Mouse (Mus musculus) spleen, adult 2 months (tissue): ENCODE measurements at regions not wholly inside any gene's neighbourhood (a gene's known extent, or its start where the extent isn't known, plus 50 kb on each side); places are given as distances from the start of the nearest gene placed in this dataset.

Experiments
- DNase-seq, 2 experiments: peaks; one replicate each; pipeline versions ENCODE4 v3.0.0 to v3.0.0-alpha.2; 2012 to 2021; ENCODE audit warnings: low spot score in 2 of 2, low read depth in 1 of 2
- H3K27ac ChIP-seq: fragments of 200-500 bp; 2 replicates; pipeline ENCODE4 v1.5.1; 2012; ENCODE audit warnings: low read length, inconsistent platforms; ENCODE audit not compliant: insufficient read depth
- H3K27me3 ChIP-seq: fragments of 200-500 bp; 2 replicates; pipeline ENCODE4 v1.6.1; 2012; ENCODE audit warnings: mild to moderate bottlenecking, moderate library complexity, low read length, inconsistent platforms; ENCODE audit not compliant: control insufficient read depth, insufficient read depth
- H3K36me3 ChIP-seq: fragments of 200-500 bp; 2 replicates; pipeline ENCODE4 v1.6.1; 2012; ENCODE audit warnings: mild to moderate bottlenecking, low read length, inconsistent platforms; ENCODE audit not compliant: control insufficient read depth, insufficient read depth
- H3K4me1 ChIP-seq: fragments of 200-500 bp; 2 replicates; pipeline ENCODE4 v1.6.1; 2011; ENCODE audit warnings: inconsistent platforms; ENCODE audit not compliant: control insufficient read depth, insufficient read depth, insufficient read length
- H3K4me3 ChIP-seq: fragments of 200-500 bp; 2 replicates; pipeline ENCODE4 v1.5.1; 2011; ENCODE audit warnings: mild to moderate bottlenecking, inconsistent platforms; ENCODE audit not compliant: insufficient read depth, insufficient read length; ENCODE audit errors: extremely low read depth
- CTCF ChIP-seq: fragments of 200-500 bp; IDR thresholded peaks from 2 replicates; pipeline ENCODE4 v1.5.1; 2011; ENCODE audit warnings: mild to moderate bottlenecking, inconsistent platforms; ENCODE audit not compliant: insufficient read depth, insufficient read length, insufficient replicate concordance; ENCODE audit errors: extremely low read depth
- POLR2A ChIP-seq: fragments of 200-500 bp; IDR thresholded peaks from 2 replicates; pipeline ENCODE4 v1.6.1; 2011; ENCODE audit warnings: low read depth, low read length, inconsistent platforms
- WGBS: fragments of 180-500 bp; shearing (Covaris S2); methylation state at CpG from one replicate; pipeline ENCODE4 v1.1.7; 2018; 5-methylcytosine and 5-hydroxymethylcytosine counted together

- Histone ChIP-seq H3K4me1 (no peaks in the 10 kb centered on the region), H3K27me3 (no peaks in the 10 kb centered on the region; the same call in 1 of the 2 replicates), H3K27ac (no peak overlapping the region), H3K36me3 (no peaks in the 10 kb centered on the region), H3K4me3 (no peak overlapping the region)
- DNase-seq = no peak
- 89% methylated on average over 11 of the region's 11 CpGs for WGBS
- no peak for TF ChIP-seq CTCF
- no peak for TF ChIP-seq POLR2A
Measured at GRCm38 (mm10) chr17:47317651-47318050, 51.0 kb upstream of the Mrps10 start.

DNA sequence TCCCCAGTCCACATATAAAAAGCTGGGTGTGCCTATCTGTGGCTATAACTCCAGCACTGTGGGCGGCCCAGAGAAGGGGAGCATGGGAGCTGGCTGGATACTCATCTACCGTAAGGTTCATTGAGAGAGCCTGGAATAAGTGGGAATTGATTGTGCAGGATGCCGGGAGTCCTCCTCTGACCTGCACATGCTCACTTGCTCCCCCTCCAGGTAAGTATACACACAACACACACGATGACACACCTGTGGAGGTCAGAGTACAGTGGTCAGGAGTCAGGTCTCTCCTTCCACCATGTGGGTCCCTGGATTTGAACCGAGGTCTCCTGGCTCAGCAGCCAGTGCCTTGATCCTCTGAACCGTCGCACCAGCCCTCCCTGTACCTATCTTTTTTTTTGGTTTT lies 55.5 kb upstream of the Mrps10 start:
- 94% methylated on average over 7 of the region's 7 CpGs for WGBS
- DNase-seq = no peak
- no peak for TF ChIP-seq POLR2A
- Histone ChIP-seq H3K4me3 (no peak overlapping the region), H3K27ac (no peak overlapping the region), H3K27me3 (no peaks in the 10 kb centered on the region), H3K4me1 (no peaks in the 10 kb centered on the region), H3K36me3 (no peaks in the 10 kb centered on the region)

DNA sequence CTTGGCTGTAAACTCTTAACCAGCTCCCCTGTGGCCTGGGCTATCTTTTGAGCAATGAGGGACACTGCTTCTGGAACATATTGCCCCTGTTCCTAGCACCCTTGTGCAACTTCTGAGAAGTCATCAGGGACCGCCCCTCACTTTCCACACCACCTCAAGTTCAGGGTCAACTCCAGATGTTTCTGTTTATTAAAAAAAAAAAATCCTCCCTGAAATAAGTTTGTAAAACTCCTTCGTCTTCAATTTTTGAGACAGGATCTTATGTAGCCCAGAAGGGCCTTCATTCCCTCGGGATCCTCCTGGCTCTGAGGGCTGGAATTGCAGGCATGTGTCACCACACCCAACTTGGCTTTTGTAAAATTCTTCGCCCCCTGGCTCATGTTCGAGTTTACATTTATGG lies 57.4 kb upstream of the Mrps10 start:
- TF ChIP-seq CTCF (no peak), POLR2A (no peak)
- no peak for DNase-seq
- Histone ChIP-seq H3K4me1 (no peaks in the 10 kb centered on the region), H3K36me3 (no peaks in the 10 kb centered on the region), H3K27ac (no peak overlapping the region), H3K4me3 (no peak overlapping the region), H3K27me3 (no peaks in the 10 kb centered on the region)
- WGBS = 88% methylated on average over 5 of the region's 5 CpGs

DNA sequence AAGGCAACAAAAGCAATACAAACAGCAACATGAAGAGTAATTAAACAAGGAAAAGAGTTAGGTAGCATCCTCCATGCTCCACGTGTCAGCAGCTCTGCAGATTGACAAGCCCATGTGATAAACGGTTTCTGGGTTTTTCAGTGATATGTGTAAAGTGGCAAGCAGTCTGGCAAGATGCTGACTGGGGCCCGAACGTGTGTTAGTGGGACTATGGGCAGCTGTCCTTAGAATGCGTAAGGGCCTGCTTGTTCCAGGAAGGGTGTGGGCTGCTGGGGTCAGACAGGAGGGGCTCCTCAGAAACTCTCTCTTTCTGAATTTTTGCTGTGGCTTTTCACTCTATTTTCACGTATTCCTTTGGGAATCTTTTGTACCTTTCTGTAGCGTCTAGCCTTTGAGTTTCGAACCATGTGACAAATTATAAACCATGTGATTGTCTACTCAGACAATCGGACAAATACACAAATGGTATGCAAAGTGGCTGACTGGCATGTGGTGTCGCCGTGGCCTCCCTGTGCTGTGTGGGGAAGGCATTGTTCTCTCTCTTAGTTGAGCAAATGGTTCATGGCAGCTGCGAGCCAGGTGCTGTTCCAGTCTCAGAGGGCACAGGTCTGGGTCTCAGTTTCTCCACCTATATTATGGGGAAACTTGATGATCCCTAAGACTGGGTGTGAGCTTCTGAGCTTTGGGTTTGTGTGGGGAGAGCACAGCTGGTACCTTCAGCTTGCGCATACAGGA lies 62.5 kb upstream of the Mrps10 start:
- WGBS = 88% methylated on average over 13 of the region's 13 CpGs
- Histone ChIP-seq H3K4me1 (no peaks in the 10 kb centered on the region), H3K36me3 (no peaks in the 10 kb centered on the region), H3K27ac (no peak overlapping the region), H3K4me3 (no peak overlapping the region), H3K27me3 (no peaks in the 10 kb centered on the region)
- no peak for TF ChIP-seq POLR2A
- TF ChIP-seq CTCF = no peak
- no peak for DNase-seq

- WGBS = 83% methylated on average over 8 of the region's 8 CpGs
- H3K27ac ChIP-seq = no peak overlapping the region
Measured at GRCm38 (mm10) chr17:47304463-47305199, 64.1 kb upstream of the Mrps10 start.

DNA sequence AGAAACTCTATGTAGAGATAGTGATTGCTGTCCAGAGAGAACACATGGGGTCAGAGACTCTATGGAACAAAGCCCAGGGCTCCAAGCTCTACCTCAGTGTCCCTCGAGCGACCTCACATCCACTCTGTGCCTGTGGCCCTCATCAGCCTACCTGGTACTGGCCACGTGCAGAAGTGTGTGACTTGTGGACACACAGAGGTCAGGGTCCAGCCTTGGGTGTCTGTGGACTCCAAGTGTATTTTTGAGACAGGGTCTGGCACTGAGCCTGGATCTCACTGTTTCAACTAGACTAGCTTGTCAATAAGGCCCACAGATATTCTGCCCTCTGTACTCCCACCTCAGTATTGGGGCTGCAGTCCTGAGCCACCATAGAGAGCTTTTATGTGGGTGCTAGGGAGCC lies 65.1 kb upstream of the Mrps10 start:
- no peak for DNase-seq
- WGBS = 95% methylated on average over 3 of the region's 3 CpGs
- Histone ChIP-seq H3K36me3 (no peaks in the 10 kb centered on the region), H3K4me1 (no peaks in the 10 kb centered on the region), H3K4me3 (no peak overlapping the region), H3K27ac (no peak overlapping the region), H3K27me3 (no peaks in the 10 kb centered on the region)
- TF ChIP-seq POLR2A = no peak

More at GRCm38 (mm10) chr17:47304463-47305199, 64.1 kb upstream of the Mrps10 start:
- Histone ChIP-seq H3K4me3 (no peak overlapping the region), H3K36me3 (no peaks in the 10 kb centered on the region), H3K27me3 (no peaks in the 10 kb centered on the region), H3K4me1 (no peaks in the 10 kb centered on the region)
- DNase-seq = no peak
- no peak for TF ChIP-seq CTCF
- TF ChIP-seq POLR2A = no peak

DNA sequence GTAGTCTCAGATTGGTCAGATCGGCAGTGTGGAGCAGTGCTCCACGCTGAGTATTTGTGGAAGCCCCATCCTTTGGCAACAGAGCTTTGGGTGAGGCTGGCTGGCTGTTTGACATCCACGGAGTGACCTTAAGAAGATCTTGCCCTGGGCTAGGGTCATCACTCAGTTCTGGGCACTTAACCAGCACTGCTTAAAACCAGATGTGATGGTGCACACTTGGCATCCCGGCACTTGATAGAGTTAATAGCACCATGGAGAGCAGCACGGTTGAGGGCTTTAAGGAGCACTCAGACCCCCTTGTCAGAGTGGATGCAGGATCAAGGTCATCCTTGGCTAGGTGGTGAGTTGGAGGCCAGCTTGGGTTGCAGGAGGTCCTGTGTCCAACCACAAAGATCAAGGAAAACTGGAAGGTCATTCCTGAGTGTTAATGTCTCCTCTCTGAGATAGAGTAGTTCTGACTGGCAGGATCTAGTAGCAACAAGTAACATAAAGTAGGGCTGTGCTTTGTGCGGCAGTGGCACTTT lies 70.2 kb upstream of the Mrps10 start:
- Histone ChIP-seq H3K4me3 (no peak overlapping the region), H3K27ac (no peak overlapping the region), H3K27me3 (no peaks in the 10 kb centered on the region), H3K4me1 (peaks cover 2% of the 10 kb centered on the region; the same call in 1 of the 2 replicates), H3K36me3 (no peaks in the 10 kb centered on the region)
- TF ChIP-seq CTCF (no peak), POLR2A (no peak)
- no peak for DNase-seq
- 87% methylated on average over 6 of the region's 6 CpGs for WGBS
